Mouse (Mus musculus): Measurements from ENCODE around the gene Pex7. TPM values are rescaled to one million over a fixed set of nuclear protein-coding genes. Genes with fewer than 3 reads are reported as not detected.

Pex7 gene
- polyA plus RNA-seq, 1 experiment from 2014 or later, result 25.5 TPM

DNA sequence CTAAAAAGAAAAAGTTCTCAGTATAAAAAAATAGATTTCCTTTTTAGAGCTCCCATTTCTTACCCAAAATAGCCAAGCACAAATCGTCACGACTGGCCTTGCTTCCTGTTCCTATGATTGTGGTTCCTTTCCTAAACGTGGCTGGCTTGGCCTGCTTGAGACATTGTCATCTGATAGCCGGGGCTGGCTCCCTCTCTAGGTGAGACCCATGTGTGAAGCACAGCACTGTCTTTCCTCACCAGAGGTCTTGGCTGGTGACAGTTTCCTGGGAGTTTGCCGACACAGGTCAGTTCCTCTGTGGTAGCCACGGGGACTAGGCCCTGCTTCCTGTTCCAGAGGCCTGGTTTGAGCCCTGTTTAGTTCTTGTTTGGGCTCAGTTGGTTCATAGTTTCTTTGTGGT lies 33.6 kb upstream of the Pex7 start:
- H3K36me3 ChIP-seq (replicated peaks), result no peaks in the 10 kb centered on the region
- H3K27me3 ChIP-seq (ENCODE audit: poor library complexity, severe bottlenecking), result peaks cover 21% of the 10 kb centered on the region
- no peak for DNase-seq (ENCODE audit: extremely low spot score, low spot score)
- peaks cover 16% of the 10 kb centered on the region for H3K4me1 ChIP-seq
- no peak overlapping the region for H3K4me3 ChIP-seq
- H3K27ac ChIP-seq, result no peak overlapping the region
- H3K9me3 ChIP-seq, result no peaks in the 10 kb centered on the region
- 69% methylated on average over 6 of the region's 6 CpGs for WGBS

DNA sequence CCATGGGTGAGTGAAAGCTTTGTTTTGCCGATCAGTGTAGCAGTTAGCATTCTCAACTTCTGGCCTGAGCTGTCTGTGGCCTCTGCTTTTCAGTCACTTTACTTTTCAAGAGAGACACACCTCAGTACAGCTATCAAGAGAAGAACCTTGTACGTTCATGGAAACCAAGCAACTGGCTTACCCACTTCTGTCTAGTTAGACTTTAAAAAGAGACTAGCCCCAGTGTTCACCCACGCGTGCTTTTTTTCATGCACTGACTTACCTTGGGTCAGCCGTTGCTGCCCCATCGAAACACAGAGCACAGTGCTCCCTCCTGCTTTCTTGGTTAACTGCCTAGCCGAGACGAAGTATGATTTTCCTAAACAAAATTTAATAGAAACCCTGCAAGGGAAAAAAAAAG lies 33.1 kb upstream of the Pex7 start:
- Histone ChIP-seq H3K4me1 (peaks cover 16% of the 10 kb centered on the region), H3K27ac (no peak overlapping the region), H3K9me3 (no peaks in the 10 kb centered on the region), H3K36me3 (replicated peaks) (no peaks in the 10 kb centered on the region), H3K4me3 (no peak overlapping the region), H3K27me3 (ENCODE audit: poor library complexity, severe bottlenecking) (peaks cover 25% of the 10 kb centered on the region)
- 90% methylated on average over 8 of the region's 8 CpGs for WGBS
- no peak for DNase-seq (ENCODE audit: extremely low spot score, low spot score)

DNA sequence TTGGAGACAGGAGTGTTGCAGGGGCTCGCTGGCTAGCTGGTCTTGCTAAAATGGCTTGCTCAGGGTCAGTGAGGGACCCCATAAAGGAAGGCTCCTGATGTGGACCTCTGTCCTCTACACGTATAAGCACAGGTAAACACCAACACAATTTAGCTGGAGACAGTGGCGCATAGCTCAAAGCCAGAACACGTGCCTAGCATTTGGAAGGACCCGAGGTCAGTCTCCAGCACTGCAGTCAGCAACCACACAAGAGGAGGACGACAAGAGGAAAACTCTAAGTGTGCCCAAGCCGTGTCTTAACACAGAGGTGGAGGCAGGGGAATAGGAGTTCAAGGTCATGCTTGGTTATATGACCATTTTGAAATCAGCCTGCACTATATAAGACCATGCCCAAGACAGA lies 32.6 kb upstream of the Pex7 start:
- DNase-seq (ENCODE audit: extremely low spot score, low spot score), result no peak
- peaks cover 30% of the 10 kb centered on the region for H3K27me3 ChIP-seq (ENCODE audit: poor library complexity, severe bottlenecking)
- no peaks in the 10 kb centered on the region for H3K9me3 ChIP-seq
- H3K4me3 ChIP-seq, result no peak overlapping the region
- H3K27ac ChIP-seq, result no peak overlapping the region
- WGBS, result 89% methylated on average over 7 of the region's 7 CpGs
- H3K4me1 ChIP-seq, result peaks cover 19% of the 10 kb centered on the region
- no peaks in the 10 kb centered on the region for H3K36me3 ChIP-seq (replicated peaks)

DNA sequence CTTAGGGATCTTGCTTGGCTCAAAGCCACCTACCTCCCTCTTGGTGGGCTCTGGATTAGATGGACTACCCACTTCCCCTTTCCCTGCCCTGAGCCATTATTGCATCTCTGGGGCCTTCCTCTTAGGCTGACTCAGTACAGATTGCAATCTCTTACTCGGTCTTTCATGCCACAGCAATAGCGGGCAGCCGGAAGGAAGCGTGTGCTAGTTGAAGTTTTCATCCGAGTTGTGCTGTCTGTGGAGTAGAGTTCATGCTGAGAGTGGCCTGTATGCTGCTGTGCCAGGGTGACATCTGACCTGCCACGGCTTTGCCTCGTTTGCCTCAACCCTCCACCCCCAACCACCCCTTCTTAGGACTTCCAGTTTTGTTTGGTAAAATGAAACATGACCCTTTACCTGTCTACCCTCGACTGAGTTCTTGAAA lies 31.8 kb upstream of the Pex7 start:
- H3K9me3 ChIP-seq, result no peaks in the 10 kb centered on the region

DNA sequence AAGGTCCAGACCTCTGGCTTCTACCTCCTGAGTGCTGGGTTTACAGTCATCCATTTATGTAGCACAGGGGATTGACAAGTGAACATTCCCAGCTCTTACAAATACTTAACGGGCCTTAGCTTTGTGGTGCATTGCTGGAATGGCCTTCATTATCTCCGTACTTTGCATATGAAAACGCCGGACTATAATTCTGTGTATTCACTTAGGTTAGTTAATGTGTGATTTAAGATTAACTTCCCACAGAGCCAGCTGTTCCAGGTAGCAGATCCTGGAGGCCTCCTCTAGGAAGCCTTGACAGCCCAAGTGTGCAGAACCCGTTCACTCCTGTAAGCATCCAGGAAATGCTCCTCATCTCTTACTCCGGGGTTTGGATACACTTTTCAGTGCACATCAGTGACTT lies 31.2 kb upstream of the Pex7 start:
- no peaks in the 10 kb centered on the region for H3K36me3 ChIP-seq (replicated peaks)
- no peak for DNase-seq (ENCODE audit: extremely low spot score, low spot score)
- no peaks in the 10 kb centered on the region for H3K9me3 ChIP-seq
- WGBS, result 83% methylated on average over 6 of the region's 6 CpGs
- no peak overlapping the region for H3K4me3 ChIP-seq
- peaks cover 38% of the 10 kb centered on the region for H3K27me3 ChIP-seq (ENCODE audit: poor library complexity, severe bottlenecking)
- H3K27ac ChIP-seq, result no peak overlapping the region
- H3K4me1 ChIP-seq, result peaks cover 33% of the 10 kb centered on the region

More for the DNA sequence above, 31.8 kb upstream of the Pex7 start:
- Histone ChIP-seq H3K36me3 (replicated peaks) (no peaks in the 10 kb centered on the region), H3K4me1 (peaks cover 28% of the 10 kb centered on the region), H3K27me3 (ENCODE audit: poor library complexity, severe bottlenecking) (peaks cover 37% of the 10 kb centered on the region), H3K4me3 (no peak overlapping the region), H3K27ac (no peak overlapping the region)
- WGBS, result 54% methylated on average over 8 of the region's 8 CpGs
- no peak for DNase-seq (ENCODE audit: extremely low spot score, low spot score)

DNA sequence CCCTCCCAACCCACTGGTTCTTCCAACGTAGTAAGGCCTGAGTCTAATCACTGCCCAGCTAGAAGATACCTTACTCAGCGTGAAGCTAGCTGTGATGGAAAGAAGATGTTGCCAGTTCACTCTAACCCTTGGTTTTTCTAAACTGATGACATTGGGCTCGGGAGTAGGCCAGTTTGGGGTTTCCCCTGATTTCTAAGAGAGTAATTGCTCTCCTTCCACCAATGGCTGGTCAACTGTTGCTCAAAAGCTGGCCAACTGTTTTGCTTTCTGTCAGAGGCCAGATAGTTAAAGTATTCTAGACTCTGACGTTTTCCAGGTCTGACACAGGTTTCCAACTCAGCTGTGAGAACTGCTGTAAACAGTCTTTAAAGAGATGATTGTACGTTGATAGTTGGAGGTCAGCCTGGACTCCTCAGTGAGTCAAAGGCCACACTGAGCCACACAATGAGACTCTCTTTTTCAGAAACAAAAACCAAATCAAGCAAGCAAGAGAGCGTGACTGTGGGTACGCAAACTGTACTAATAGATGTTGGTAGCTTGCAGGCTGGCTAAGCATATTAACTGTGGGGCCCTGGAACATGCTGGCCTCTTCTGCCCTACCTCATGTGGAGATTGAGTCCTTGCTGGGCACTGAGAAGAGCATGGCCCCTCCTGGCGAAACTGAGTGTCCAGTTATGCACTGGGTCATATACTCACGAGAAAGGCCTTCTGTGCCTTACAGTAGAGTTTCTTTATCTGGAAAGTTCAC lies 29.6 kb upstream of the Pex7 start:
- no peak for DNase-seq (ENCODE audit: extremely low spot score, low spot score)
- H3K27me3 ChIP-seq (ENCODE audit: poor library complexity, severe bottlenecking), result peaks cover 54% of the 10 kb centered on the region
- 68% methylated on average over 9 of the region's 9 CpGs for WGBS
- no peak overlapping the region for H3K27ac ChIP-seq
- H3K9me3 ChIP-seq, result no peaks in the 10 kb centered on the region
- H3K4me3 ChIP-seq, result no peak overlapping the region
- no peaks in the 10 kb centered on the region for H3K36me3 ChIP-seq (replicated peaks)
- H3K4me1 ChIP-seq, result peaks cover 40% of the 10 kb centered on the region

DNA sequence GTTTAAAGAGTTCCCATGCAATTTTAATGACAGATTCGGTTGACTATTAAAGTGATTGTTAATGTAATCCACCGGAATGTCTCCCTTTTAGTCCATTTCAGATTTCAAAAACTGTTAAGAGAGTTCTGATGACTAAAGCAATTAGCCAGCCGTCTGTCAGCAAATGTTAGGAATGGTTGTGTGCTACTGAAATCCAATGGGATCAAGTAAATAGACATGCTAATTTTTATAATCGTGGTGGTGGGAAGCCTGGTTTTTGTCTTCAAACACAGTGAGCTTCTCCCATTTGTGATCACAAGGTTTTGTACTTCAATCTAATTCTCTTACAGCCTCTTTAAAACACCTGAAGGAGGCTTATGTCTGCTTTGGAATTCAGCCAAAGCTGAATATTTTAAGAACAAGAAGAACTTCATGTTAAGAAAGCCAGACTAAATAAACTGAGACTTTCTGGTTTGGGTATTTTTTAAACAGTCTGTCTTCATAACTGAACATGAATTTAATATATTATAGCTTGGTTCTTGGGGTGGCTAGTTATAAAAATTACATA lies 28.4 kb upstream of the Pex7 start:
- DNase-seq (ENCODE audit: extremely low spot score, low spot score), result no peak
- H3K27me3 ChIP-seq (ENCODE audit: poor library complexity, severe bottlenecking), result peaks cover 63% of the 10 kb centered on the region
- WGBS, result 62% methylated on average over 4 of the region's 4 CpGs

DNA sequence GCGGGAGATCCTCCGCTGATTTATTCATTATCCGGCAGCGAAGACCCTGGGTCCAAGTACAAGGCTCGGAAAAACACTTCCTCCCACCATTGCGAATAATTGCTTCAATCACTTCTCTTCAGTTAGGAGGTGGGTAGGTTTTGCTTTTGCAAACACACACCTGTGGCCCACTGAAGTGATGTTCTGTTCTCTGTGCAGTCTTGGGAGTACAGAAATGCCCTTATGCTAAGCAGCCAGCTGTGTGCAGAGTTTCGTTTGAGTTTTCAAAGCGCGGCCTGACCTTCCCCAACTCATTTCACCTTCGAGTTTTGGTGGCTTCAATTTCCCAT lies 27.8 kb upstream of the Pex7 start:
- peak overlapping the region; percentile 78 for H3K4me3 ChIP-seq
- 3% methylated on average over 10 of the region's 10 CpGs for WGBS
- peaks cover 63% of the 10 kb centered on the region for H3K27me3 ChIP-seq (ENCODE audit: poor library complexity, severe bottlenecking)
- H3K36me3 ChIP-seq (replicated peaks), result no peaks in the 10 kb centered on the region
- no peak overlapping the region for H3K27ac ChIP-seq
- DNase-seq (ENCODE audit: extremely low spot score, low spot score), result no peak
- no peaks in the 10 kb centered on the region for H3K9me3 ChIP-seq
- peaks cover 40% of the 10 kb centered on the region for H3K4me1 ChIP-seq

More for the DNA sequence above, 28.4 kb upstream of the Pex7 start:
- H3K36me3 ChIP-seq (replicated peaks), result no peaks in the 10 kb centered on the region
- H3K27ac ChIP-seq, result no peak overlapping the region
- no peaks in the 10 kb centered on the region for H3K9me3 ChIP-seq
- H3K4me1 ChIP-seq, result peaks cover 40% of the 10 kb centered on the region
- no peak overlapping the region for H3K4me3 ChIP-seq

DNA sequence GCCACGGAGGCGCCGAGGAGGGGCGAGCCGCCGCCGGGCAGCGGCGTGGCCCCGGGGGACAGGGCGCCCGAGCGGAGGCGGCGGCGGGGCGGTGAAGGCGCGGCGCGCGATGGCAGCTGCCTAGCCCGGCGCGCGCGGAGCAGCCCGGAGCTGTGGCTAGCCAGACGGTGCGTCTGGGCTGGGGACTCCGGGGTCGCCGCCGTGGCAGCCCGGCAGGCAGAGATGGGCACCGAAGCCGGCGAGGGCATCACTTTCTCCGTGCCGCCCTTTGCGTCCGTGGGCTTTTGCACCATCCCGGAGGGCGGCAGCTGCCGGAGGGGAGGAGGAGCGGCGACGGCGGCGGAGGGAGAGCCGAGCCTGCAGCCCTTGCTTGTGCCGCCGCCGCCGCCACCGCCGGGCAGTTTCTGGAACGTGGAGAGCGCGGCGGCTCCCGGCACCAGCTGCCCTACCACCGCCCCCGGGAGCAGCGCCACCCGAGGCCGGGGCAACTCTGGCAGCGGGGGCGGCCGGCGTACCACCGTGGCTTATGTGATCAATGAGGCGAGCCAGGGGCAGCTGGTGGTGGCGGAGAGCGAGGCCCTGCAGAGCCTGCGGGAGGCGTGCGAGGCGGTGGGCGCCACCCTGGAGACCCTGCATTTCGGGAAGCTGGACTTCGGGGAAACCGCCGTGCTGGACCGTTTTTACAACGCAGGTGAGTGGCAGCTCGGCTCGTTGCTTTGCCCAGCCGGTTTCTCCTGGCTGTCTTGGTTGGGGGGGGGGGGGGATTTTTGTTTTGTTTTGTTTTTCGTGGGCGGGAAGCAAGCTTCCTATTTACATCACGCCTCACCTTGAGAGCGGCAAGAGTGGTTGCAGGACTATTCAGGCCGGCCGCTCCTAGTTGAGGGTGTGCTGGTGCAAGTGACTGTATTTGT lies 27.1 kb upstream of the Pex7 start, which contains the start of gene Map3k5:
Gene Map3k5 (plus strand): TSS at position 89 of the 911 bp plus-strand sequence.
- H3K4me3 ChIP-seq, result peak within 1 kb of the TSS; percentile 78
- no peaks in the 10 kb centered on the region for H3K36me3 ChIP-seq (replicated peaks)
- peaks cover 63% of the 10 kb centered on the region for H3K27me3 ChIP-seq (ENCODE audit: poor library complexity, severe bottlenecking)
- WGBS, result under 1% methylated on average over 94 of the region's 95 CpGs
- H3K4me1 ChIP-seq, result peaks cover 40% of the 10 kb centered on the region
- peak; percentile 66 for DNase-seq (ENCODE audit: extremely low spot score, low spot score)
- H3K27ac ChIP-seq, result peak within 1 kb of the TSS; percentile 86
- H3K9me3 ChIP-seq, result no peaks in the 10 kb centered on the region

DNA sequence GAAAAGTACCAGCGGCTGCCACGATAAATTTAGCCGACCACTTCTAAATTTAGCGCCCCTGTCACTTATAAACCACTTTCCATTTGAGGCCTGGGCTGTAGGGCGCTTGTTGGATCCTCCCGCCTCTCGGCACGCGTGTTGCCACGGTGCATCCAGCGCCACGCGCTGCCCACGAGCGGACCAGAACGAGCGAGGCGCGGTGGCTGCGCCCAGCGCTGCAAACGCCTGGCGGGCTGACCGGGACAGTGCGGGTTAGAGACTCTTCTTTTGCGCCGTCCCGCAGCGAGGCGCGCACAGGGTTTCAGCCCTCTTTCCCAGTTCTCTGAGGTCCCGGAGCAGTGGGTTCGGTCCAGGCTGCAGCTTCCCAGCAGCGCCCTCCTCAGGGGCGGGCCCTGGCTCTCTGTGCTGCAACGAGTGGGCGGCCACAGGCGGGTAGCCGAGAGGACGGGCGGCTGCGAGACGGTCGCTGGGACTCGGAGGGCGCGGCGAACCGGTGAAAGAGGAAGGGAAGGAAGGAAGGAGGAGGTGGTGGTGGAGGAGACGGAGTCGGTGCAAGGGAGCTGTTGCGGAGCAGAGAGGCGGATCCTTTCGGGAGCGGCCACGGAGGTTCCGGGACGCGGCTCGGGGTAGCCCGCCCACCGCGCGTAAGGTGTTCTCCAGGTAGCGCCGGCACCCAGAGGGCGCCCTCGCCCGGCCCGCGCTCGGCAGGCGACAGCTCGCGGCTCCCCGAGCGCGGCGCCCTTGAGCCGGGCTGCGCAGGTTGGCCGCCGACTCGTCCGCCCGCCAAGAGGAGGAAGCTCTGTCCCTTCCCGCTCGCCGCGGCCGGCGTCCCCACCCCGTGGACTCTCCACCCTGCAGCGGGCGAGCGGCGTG lies 26.3 kb upstream of the Pex7 start:
- peaks cover 63% of the 10 kb centered on the region for H3K27me3 ChIP-seq (ENCODE audit: poor library complexity, severe bottlenecking)
- H3K27ac ChIP-seq, result peak overlapping the region; percentile 86
- WGBS, result under 1% methylated on average over 93 of the region's 97 CpGs
- H3K4me3 ChIP-seq, result peak overlapping the region; percentile 78
- no peaks in the 10 kb centered on the region for H3K9me3 ChIP-seq
- peaks cover 32% of the 10 kb centered on the region for H3K4me1 ChIP-seq
- peak; percentile 73 for DNase-seq (ENCODE audit: extremely low spot score, low spot score)
- no peaks in the 10 kb centered on the region for H3K36me3 ChIP-seq (replicated peaks)

DNA sequence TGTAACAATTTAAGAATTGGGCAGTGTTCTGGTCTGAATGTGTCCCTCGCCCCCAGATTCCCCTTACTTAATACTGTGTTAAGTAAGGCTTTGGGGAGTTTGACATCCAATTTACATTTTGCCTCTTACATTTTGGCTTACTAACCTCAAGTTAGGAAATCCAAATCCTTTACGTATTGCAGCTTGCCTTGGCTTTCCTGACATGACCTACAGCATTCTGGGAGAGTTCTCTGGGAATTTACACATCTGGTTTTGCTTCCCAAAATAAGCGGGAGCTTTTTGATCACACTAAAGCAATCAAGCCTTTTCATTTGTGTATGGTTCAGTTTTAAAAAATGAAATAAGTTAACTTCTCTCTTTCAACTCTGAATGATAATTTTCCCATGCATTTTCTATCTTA lies 25.5 kb upstream of the Pex7 start:
- Histone ChIP-seq H3K36me3 (replicated peaks) (no peaks in the 10 kb centered on the region), H3K4me3 (peak overlapping the region; percentile 78), H3K27ac (no peak overlapping the region), H3K9me3 (no peaks in the 10 kb centered on the region), H3K27me3 (ENCODE audit: poor library complexity, severe bottlenecking) (peaks cover 62% of the 10 kb centered on the region), H3K4me1 (peaks cover 28% of the 10 kb centered on the region)
- no peak for DNase-seq (ENCODE audit: extremely low spot score, low spot score)
- 45% methylated on average over 3 of the region's 3 CpGs for WGBS

DNA sequence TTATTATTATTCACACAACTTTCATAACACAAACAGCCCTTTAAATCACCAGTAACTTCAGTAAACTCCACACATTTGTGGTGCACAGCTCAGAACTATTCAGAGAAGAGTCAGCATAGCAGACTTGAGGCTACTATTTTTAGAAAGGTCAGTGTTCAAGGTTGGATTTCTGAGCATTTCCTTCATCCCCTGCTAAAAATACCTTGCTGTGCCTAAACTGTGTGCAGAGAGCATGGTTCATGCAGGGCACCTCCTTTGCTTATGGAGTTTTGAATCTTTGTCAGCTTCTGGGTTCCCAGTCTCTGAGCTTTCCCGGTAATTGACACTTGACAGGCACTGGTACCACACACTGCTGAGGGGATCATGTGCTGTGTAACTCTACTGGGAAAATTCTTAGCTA lies 20.7 kb upstream of the Pex7 start:
- H3K27me3 ChIP-seq (ENCODE audit: poor library complexity, severe bottlenecking), result peaks cover 20% of the 10 kb centered on the region
- no peak for DNase-seq (ENCODE audit: extremely low spot score, low spot score)
- H3K27ac ChIP-seq, result no peak overlapping the region
- no peaks in the 10 kb centered on the region for H3K36me3 ChIP-seq (replicated peaks)
- no peaks in the 10 kb centered on the region for H3K9me3 ChIP-seq
- 81% methylated on average over 1 of the region's 1 CpGs for WGBS
- no peak overlapping the region for H3K4me3 ChIP-seq
- H3K4me1 ChIP-seq, result peaks cover 1% of the 10 kb centered on the region; the same call in 1 of the 2 replicates

Data from forebrain, embryonic 10.5 days (tissue).